Mouse (Mus musculus): ENCODE results near the gene Fndc7. TPM values are rescaled to one million over a fixed set of nuclear protein-coding genes. Genes with fewer than 3 reads are reported as not detected.

Fndc7 gene
- polyA plus RNA-seq, 1 experiment, result 0.26 TPM

GRCm38 (mm10) chr3:108898640-108899039, 8.8 kb upstream of the Fndc7 start:
- Histone ChIP-seq H3K79me2 (ENCODE audit: control insufficient read depth, insufficient read depth) (no peaks in the 10 kb centered on the region), H3K4me2 (ENCODE audit: low read depth) (no peak overlapping the region), H3K4me3 (no peak overlapping the region), H3ac (ENCODE audit: control insufficient read depth, insufficient read length) (no peak overlapping the region), H3K36me3 (ENCODE audit: control insufficient read depth, insufficient read depth) (peaks cover 30% of the 10 kb centered on the region), H3K27me3 (ENCODE audit: control insufficient read depth, insufficient read depth, insufficient read length) (no peaks in the 10 kb centered on the region)
- TF ChIP-seq MAX (IDR thresholded peaks at IDR 0.05; ENCODE audit: low read depth) (no peak), POLR2A (IDR thresholded peaks at IDR 0.05; ENCODE audit: insufficient read length, low read depth) (no peak), TCF3 (IDR thresholded peaks at IDR 0.05; ENCODE audit: insufficient read length, low read depth) (no peak), POLR2AphosphoS2 (IDR thresholded peaks at IDR 0.05; ENCODE audit: insufficient read length, low read depth) (peak; percentile 82)

- Histone ChIP-seq H3K36me3 (ENCODE audit: control insufficient read depth, insufficient read depth) (no peaks in the 10 kb centered on the region), H3K4me3 (no peak overlapping the region), H3K79me2 (ENCODE audit: control insufficient read depth, insufficient read depth) (no peaks in the 10 kb centered on the region), H3K4me2 (ENCODE audit: low read depth) (no peak overlapping the region), H3ac (ENCODE audit: control insufficient read depth, insufficient read length) (no peak overlapping the region), H3K27me3 (ENCODE audit: control insufficient read depth, insufficient read depth, insufficient read length) (no peaks in the 10 kb centered on the region)
- TF ChIP-seq POLR2A (IDR thresholded peaks at IDR 0.05; ENCODE audit: insufficient read length, low read depth) (no peak), USF1 (IDR thresholded peaks at IDR 0.05; ENCODE audit: low read depth) (no peak), POLR2AphosphoS2 (IDR thresholded peaks at IDR 0.05; ENCODE audit: insufficient read length, low read depth) (no peak), SRF (IDR thresholded peaks at IDR 0.05; ENCODE audit: control insufficient read depth, insufficient read length, low read depth) (no peak), MAX (IDR thresholded peaks at IDR 0.05; ENCODE audit: low read depth) (no peak), E2F4 (IDR thresholded peaks at IDR 0.05; ENCODE audit: insufficient read depth) (no peak), REST (IDR thresholded peaks at IDR 0.05; ENCODE audit: insufficient read depth, insufficient read length) (no peak), MYOD1 (IDR thresholded peaks at IDR 0.05; ENCODE audit: control insufficient read depth in 1 of 3, insufficient read length in 2 of 3, low read depth in 2 of 3) (no peak), TCF12 (IDR thresholded peaks at IDR 0.05; ENCODE audit: insufficient read depth, poor library complexity, severe bottlenecking) (no peak), MYOG (IDR thresholded peaks at IDR 0.05; ENCODE audit: control insufficient read depth in 1 of 3, insufficient read depth in 1 of 3, insufficient read length in 2 of 3, low read depth in 2 of 3) (no peak), TCF3 (IDR thresholded peaks at IDR 0.05; ENCODE audit: insufficient read length, low read depth) (no peak), CEBPB (IDR thresholded peaks at IDR 0.05; ENCODE audit: insufficient read depth, poor library complexity, severe bottlenecking) (no peak)
Measured at GRCm38 (mm10) chr3:108892914-108893313, 3.1 kb upstream of the Fndc7 start.

DNA sequence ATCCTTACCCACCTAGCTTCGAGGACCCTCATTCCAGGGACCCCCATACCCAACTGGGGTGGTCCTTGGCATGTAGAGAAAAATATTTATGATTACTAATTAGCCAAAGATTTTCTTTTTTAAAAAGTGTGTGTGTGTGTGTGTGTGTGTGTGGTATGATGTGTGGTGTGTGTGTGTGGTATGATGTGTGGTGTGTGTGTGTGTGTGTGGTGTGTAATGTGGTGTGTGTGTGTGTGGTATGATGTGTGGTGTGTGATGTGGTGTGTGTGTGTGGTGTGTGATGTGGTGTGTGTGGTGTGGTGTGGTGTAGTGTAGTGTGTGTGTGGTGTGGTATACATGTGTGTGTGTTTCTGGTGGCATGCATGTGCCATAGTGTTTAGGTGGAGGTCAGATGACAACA, 2.3 kb upstream of the Fndc7 start:
- no peaks in the 10 kb centered on the region for H3K79me2 ChIP-seq (ENCODE audit: control insufficient read depth, insufficient read depth)
- H3ac ChIP-seq (ENCODE audit: control insufficient read depth, insufficient read length), result no peak overlapping the region
- no peaks in the 10 kb centered on the region for H3K36me3 ChIP-seq (ENCODE audit: control insufficient read depth, insufficient read depth)
- no peak overlapping the region for H3K4me2 ChIP-seq (ENCODE audit: low read depth)
- no peaks in the 10 kb centered on the region for H3K27me3 ChIP-seq (ENCODE audit: control insufficient read depth, insufficient read depth, insufficient read length)
- H3K4me3 ChIP-seq, result no peak overlapping the region
- TF ChIP-seq POLR2A (IDR thresholded peaks at IDR 0.05; ENCODE audit: insufficient read length, low read depth) (no peak), MYOD1 (IDR thresholded peaks at IDR 0.05; ENCODE audit: control insufficient read depth in 1 of 3, insufficient read length in 2 of 3, low read depth in 2 of 3) (no peak), TCF3 (IDR thresholded peaks at IDR 0.05; ENCODE audit: insufficient read length, low read depth) (no peak), CEBPB (IDR thresholded peaks at IDR 0.05; ENCODE audit: insufficient read depth, poor library complexity, severe bottlenecking) (no peak), REST (IDR thresholded peaks at IDR 0.05; ENCODE audit: insufficient read depth, insufficient read length) (no peak), POLR2AphosphoS2 (IDR thresholded peaks at IDR 0.05; ENCODE audit: insufficient read length, low read depth) (no peak), MYOG (IDR thresholded peaks at IDR 0.05; ENCODE audit: control insufficient read depth in 1 of 3, insufficient read depth in 1 of 3, insufficient read length in 2 of 3, low read depth in 2 of 3) (no peak)

DNA sequence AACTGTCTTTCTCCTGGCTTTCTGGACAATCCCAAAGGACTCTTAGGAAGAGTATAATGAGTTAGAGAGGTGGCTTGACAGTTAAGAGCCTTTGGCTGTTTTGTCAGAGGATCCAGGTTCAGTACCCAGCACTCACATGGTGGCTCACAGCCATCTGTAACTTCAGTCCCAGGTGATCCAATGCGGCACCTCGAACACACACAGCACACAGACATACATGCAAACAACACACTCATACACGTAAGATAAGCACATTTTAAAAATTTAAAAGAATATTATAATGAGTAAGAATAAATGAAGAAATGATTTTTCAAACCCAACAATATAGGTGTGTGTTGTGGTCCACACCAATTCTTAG, 2.2 kb downstream of the Fndc7 start:
- no peaks in the 10 kb centered on the region for H3K79me2 ChIP-seq (ENCODE audit: control insufficient read depth, insufficient read depth)
- no peak for TF ChIP-seq E2F4 (IDR thresholded peaks at IDR 0.05; ENCODE audit: insufficient read depth)
- TF ChIP-seq CEBPB (IDR thresholded peaks at IDR 0.05; ENCODE audit: insufficient read depth, poor library complexity, severe bottlenecking), result no peak
- no peak for TF ChIP-seq USF1 (IDR thresholded peaks at IDR 0.05; ENCODE audit: low read depth)
- no peak for TF ChIP-seq TCF3 (IDR thresholded peaks at IDR 0.05; ENCODE audit: insufficient read length, low read depth)
- no peak for TF ChIP-seq REST (IDR thresholded peaks at IDR 0.05; ENCODE audit: insufficient read depth, insufficient read length)
- no peak for TF ChIP-seq SRF (IDR thresholded peaks at IDR 0.05; ENCODE audit: control insufficient read depth, insufficient read length, low read depth)
- no peak for TF ChIP-seq MYOD1 (IDR thresholded peaks at IDR 0.05; ENCODE audit: control insufficient read depth in 1 of 3, insufficient read length in 2 of 3, low read depth in 2 of 3)
- TF ChIP-seq POLR2A (IDR thresholded peaks at IDR 0.05; ENCODE audit: insufficient read length, low read depth), result no peak
- TF ChIP-seq TCF12 (IDR thresholded peaks at IDR 0.05; ENCODE audit: insufficient read depth, poor library complexity, severe bottlenecking), result no peak
- no peak for TF ChIP-seq MAX (IDR thresholded peaks at IDR 0.05; ENCODE audit: low read depth)
- no peak for TF ChIP-seq POLR2AphosphoS2 (IDR thresholded peaks at IDR 0.05; ENCODE audit: insufficient read length, low read depth)
- no peak for TF ChIP-seq MYOG (IDR thresholded peaks at IDR 0.05; ENCODE audit: control insufficient read depth in 1 of 3, insufficient read depth in 1 of 3, insufficient read length in 2 of 3, low read depth in 2 of 3)
- no peak overlapping the region for H3ac ChIP-seq (ENCODE audit: control insufficient read depth, insufficient read length)
- no peak overlapping the region for H3K4me3 ChIP-seq
- H3K4me2 ChIP-seq (ENCODE audit: low read depth), result no peak overlapping the region
- H3K36me3 ChIP-seq (ENCODE audit: control insufficient read depth, insufficient read depth), result no peaks in the 10 kb centered on the region
- no peaks in the 10 kb centered on the region for H3K27me3 ChIP-seq (ENCODE audit: control insufficient read depth, insufficient read depth, insufficient read length)

- TF ChIP-seq POLR2AphosphoS2 (IDR thresholded peaks at IDR 0.05; ENCODE audit: insufficient read length, low read depth), result no peak
- TF ChIP-seq TCF3 (IDR thresholded peaks at IDR 0.05; ENCODE audit: insufficient read length, low read depth), result no peak
- TF ChIP-seq TCF12 (IDR thresholded peaks at IDR 0.05; ENCODE audit: insufficient read depth, poor library complexity, severe bottlenecking), result no peak
- H3K36me3 ChIP-seq (ENCODE audit: control insufficient read depth, insufficient read depth), result no peaks in the 10 kb centered on the region
- H3K27me3 ChIP-seq (ENCODE audit: control insufficient read depth, insufficient read depth, insufficient read length), result no peaks in the 10 kb centered on the region
- no peak overlapping the region for H3K4me2 ChIP-seq (ENCODE audit: low read depth)
- no peak overlapping the region for H3K4me3 ChIP-seq
- H3K79me2 ChIP-seq (ENCODE audit: control insufficient read depth, insufficient read depth), result no peaks in the 10 kb centered on the region
- no peak overlapping the region for H3ac ChIP-seq (ENCODE audit: control insufficient read depth, insufficient read length)
Measured at GRCm38 (mm10) chr3:108886934-108887617, 2.7 kb downstream of the Fndc7 start.
